Mouse (Mus musculus): ENCODE results near the gene Dzip1l. TPM values are rescaled to one million over a fixed set of nuclear protein-coding genes. Genes with fewer than 3 reads are reported as not detected.

The Dzip1l gene
- polyA plus RNA-seq, 1 experiment, result 8.2 TPM

- TF ChIP-seq CTCF (IDR thresholded peaks at IDR 0.05; ENCODE audit: borderline replicate concordance, extremely low read depth, insufficient read depth, insufficient read length) (no peak), POLR2A (IDR thresholded peaks at IDR 0.05; ENCODE audit: borderline replicate concordance, extremely low read depth, insufficient read depth, insufficient read length, poor library complexity, severe bottlenecking) (no peak)
- no peak for DNase-seq (ENCODE audit: low read depth)
Measured at GRCm38 (mm10) chr9:99694961-99695360, 65.7 kb downstream of the Dzip1l start.

GRCm38 (mm10) chr9:99699752-99700389, 70.6 kb downstream of the Dzip1l start:
- DNase-seq (ENCODE audit: low read depth), result no peak
- no peak for TF ChIP-seq POLR2A (IDR thresholded peaks at IDR 0.05; ENCODE audit: borderline replicate concordance, extremely low read depth, insufficient read depth, insufficient read length, poor library complexity, severe bottlenecking)
- TF ChIP-seq CTCF (IDR thresholded peaks at IDR 0.05; ENCODE audit: borderline replicate concordance, extremely low read depth, insufficient read depth, insufficient read length), result no peak

GRCm38 (mm10) chr9:99701187-99701586, 71.9 kb downstream of the Dzip1l start:
- no peak for DNase-seq (ENCODE audit: low read depth)
- no peak for TF ChIP-seq CTCF (IDR thresholded peaks at IDR 0.05; ENCODE audit: borderline replicate concordance, extremely low read depth, insufficient read depth, insufficient read length)
- no peak for TF ChIP-seq POLR2A (IDR thresholded peaks at IDR 0.05; ENCODE audit: borderline replicate concordance, extremely low read depth, insufficient read depth, insufficient read length, poor library complexity, severe bottlenecking)

- DNase-seq (ENCODE audit: low read depth), result no peak
- no peak for TF ChIP-seq CTCF (IDR thresholded peaks at IDR 0.05; ENCODE audit: borderline replicate concordance, extremely low read depth, insufficient read depth, insufficient read length)
- TF ChIP-seq POLR2A (IDR thresholded peaks at IDR 0.05; ENCODE audit: borderline replicate concordance, extremely low read depth, insufficient read depth, insufficient read length, poor library complexity, severe bottlenecking), result no peak
Measured at GRCm38 (mm10) chr9:99702215-99702614, 72.9 kb downstream of the Dzip1l start.

GRCm38 (mm10) chr9:99703711-99704110, 74.4 kb downstream of the Dzip1l start:
- DNase-seq (ENCODE audit: low read depth), result no peak
- no peak for TF ChIP-seq CTCF (IDR thresholded peaks at IDR 0.05; ENCODE audit: borderline replicate concordance, extremely low read depth, insufficient read depth, insufficient read length)
- TF ChIP-seq POLR2A (IDR thresholded peaks at IDR 0.05; ENCODE audit: borderline replicate concordance, extremely low read depth, insufficient read depth, insufficient read length, poor library complexity, severe bottlenecking), result no peak

- no peak for DNase-seq (ENCODE audit: low read depth)
- TF ChIP-seq CTCF (IDR thresholded peaks at IDR 0.05; ENCODE audit: borderline replicate concordance, extremely low read depth, insufficient read depth, insufficient read length), result no peak
- TF ChIP-seq POLR2A (IDR thresholded peaks at IDR 0.05; ENCODE audit: borderline replicate concordance, extremely low read depth, insufficient read depth, insufficient read length, poor library complexity, severe bottlenecking), result no peak
Measured at GRCm38 (mm10) chr9:99706264-99706663, 77.0 kb downstream of the Dzip1l start.

GRCm38 (mm10) chr9:99707425-99708126, 78.3 kb downstream of the Dzip1l start:
- TF ChIP-seq CTCF (IDR thresholded peaks at IDR 0.05; ENCODE audit: borderline replicate concordance, extremely low read depth, insufficient read depth, insufficient read length) (no peak), POLR2A (IDR thresholded peaks at IDR 0.05; ENCODE audit: borderline replicate concordance, extremely low read depth, insufficient read depth, insufficient read length, poor library complexity, severe bottlenecking) (no peak)
- DNase-seq (ENCODE audit: low read depth), result no peak

GRCm38 (mm10) chr9:99709588-99710248, 80.4 kb downstream of the Dzip1l start:
- TF ChIP-seq POLR2A (IDR thresholded peaks at IDR 0.05; ENCODE audit: borderline replicate concordance, extremely low read depth, insufficient read depth, insufficient read length, poor library complexity, severe bottlenecking), result no peak
- no peak for TF ChIP-seq CTCF (IDR thresholded peaks at IDR 0.05; ENCODE audit: borderline replicate concordance, extremely low read depth, insufficient read depth, insufficient read length)
- no peak for DNase-seq (ENCODE audit: low read depth)

GRCm38 (mm10) chr9:99710297-99710696, 81.0 kb downstream of the Dzip1l start:
- DNase-seq (ENCODE audit: low read depth), result no peak
- TF ChIP-seq CTCF (IDR thresholded peaks at IDR 0.05; ENCODE audit: borderline replicate concordance, extremely low read depth, insufficient read depth, insufficient read length) (no peak), POLR2A (IDR thresholded peaks at IDR 0.05; ENCODE audit: borderline replicate concordance, extremely low read depth, insufficient read depth, insufficient read length, poor library complexity, severe bottlenecking) (no peak)

GRCm38 (mm10) chr9:99717134-99717533, 87.8 kb downstream of the Dzip1l start, which contains the start of gene Cldn18:
Gene Cldn18 (minus strand): TSS chr9:99717267.
- no peak for DNase-seq (ENCODE audit: low read depth)
- TF ChIP-seq POLR2A (IDR thresholded peaks at IDR 0.05; ENCODE audit: borderline replicate concordance, extremely low read depth, insufficient read depth, insufficient read length, poor library complexity, severe bottlenecking) (no peak), CTCF (IDR thresholded peaks at IDR 0.05; ENCODE audit: borderline replicate concordance, extremely low read depth, insufficient read depth, insufficient read length) (no peak)

Other genes starting within 250 kb of the Dzip1l start
- gene Mras, start 192.1 kb upstream of the Dzip1l start, polyA plus RNA-seq (2012; rRNA removed), result 61.5 and 71.0 TPM in 2 replicates
- gene Nme9, start 178.0 kb upstream of the Dzip1l start, polyA plus RNA-seq (2012; rRNA removed), result 0.25 and 0.56 TPM in 2 replicates
- 54.8 and 57.7 TPM in 2 replicates for gene Armc8, start 60.6 kb upstream of the Dzip1l start, polyA plus RNA-seq (2012; rRNA removed)
- 18.0 and 19.6 TPM in 2 replicates for gene Dbr1, start 53.7 kb upstream of the Dzip1l start, polyA plus RNA-seq (2012; rRNA removed)
- gene A4gnt, start 17.0 kb upstream of the Dzip1l start, polyA plus RNA-seq (2012; rRNA removed), result not detected in 2 replicates
- gene Cldn18, start 87.8 kb downstream of the Dzip1l start, polyA plus RNA-seq (2012; rRNA removed), result not detected in 2 replicates
- gene Sox14, start 246.7 kb downstream of the Dzip1l start, polyA plus RNA-seq (2012; rRNA removed), result 28.5 and 37.0 TPM in 2 replicates

Measured in brain, embryonic 14.5 days (tissue).